Mouse (Mus musculus) testis, adult 2 months (tissue): ENCODE results near the gene Ndufaf7. TPM values are rescaled to one million over a fixed set of nuclear protein-coding genes. Genes with fewer than 3 reads are reported as not detected.
A peak's percentile ranks its signal among the peaks of the same experiment; 100 is the strongest.

ENCODE experiments used
- H3K27ac ChIP-seq: fragments of 200-500 bp; 2 replicates; pipeline ENCODE4 v1.5.1; 2012; ENCODE audit warnings: low read depth, low read length; ENCODE audit not compliant: control insufficient read depth, insufficient read depth
- H3K27me3 ChIP-seq: fragments of 200-500 bp; 2 replicates; pipeline ENCODE4 v1.6.1; 2012; ENCODE audit warnings: mild to moderate bottlenecking, low read length, moderate library complexity; ENCODE audit not compliant: control insufficient read depth, insufficient read depth
- H3K36me3 ChIP-seq: fragments of 200-500 bp; 2 replicates; pipeline ENCODE4 v1.6.1; 2012; ENCODE audit warnings: mild to moderate bottlenecking, low read length; ENCODE audit not compliant: control insufficient read depth, insufficient read depth
- H3K4me1 ChIP-seq: fragments of 200-500 bp; 2 replicates; pipeline ENCODE4 v1.6.1; 2012; ENCODE audit warnings: low read length; ENCODE audit not compliant: control insufficient read depth, insufficient read depth
- H3K4me3 ChIP-seq: fragments of 200-500 bp; 2 replicates; pipeline ENCODE4 v1.5.1; 2012; ENCODE audit warnings: low read depth, mild to moderate bottlenecking, low read length, moderate library complexity, mixed read lengths; ENCODE audit not compliant: control insufficient read depth
- CTCF ChIP-seq: fragments of 200-500 bp; IDR thresholded peaks from 2 replicates; pipeline ENCODE4 v1.5.1; 2012; ENCODE audit warnings: low read depth, mild to moderate bottlenecking, inconsistent platforms, low read length, moderate library complexity; ENCODE audit not compliant: control insufficient read depth, insufficient read depth, insufficient replicate concordance
- POLR2A ChIP-seq: fragments of 200-500 bp; IDR thresholded peaks from 2 replicates; pipeline ENCODE4 v1.6.1; 2012; ENCODE audit warnings: low read depth, mild to moderate bottlenecking, inconsistent platforms, low read length, moderate library complexity; ENCODE audit not compliant: control insufficient read depth
- polyA plus RNA-seq: library from polyadenylated mRNA; depleted of rRNA; stranded (reverse); fragments of >200 nt; gene quantifications from 2 replicates; pipeline ENCODE4 v1.2.3, GENCODE M21; 2012; rRNA removed

Ndufaf7 gene
- polyA plus RNA-seq: 16.1 and 16.2 TPM in 2 replicates

GRCm38 (mm10) chr17:78936466-78937228, at the start of gene Ndufaf7, which contains the start of gene Cebpz:
Ndufaf7 (plus strand) TSS chr17:78937136.
Cebpz (minus strand) TSS chr17:78937066.
- Histone ChIP-seq H3K27me3 (no peaks in the 10 kb centered on the region), H3K4me1 (no peaks in the 10 kb centered on the region), H3K36me3 (peaks cover 7% of the 10 kb centered on the region), H3K4me3 (peak within 1 kb of the TSS; percentile 100), H3K27ac (peak within 1 kb of the TSS; percentile 74)
- TF ChIP-seq CTCF (no peak), POLR2A (peak; percentile 84)

- no peak overlapping the region for H3K4me3 ChIP-seq
- TF ChIP-seq CTCF (no peak), POLR2A (no peak)
- H3K4me1 ChIP-seq: no peaks in the 10 kb centered on the region
- H3K27ac ChIP-seq: no peak overlapping the region
- no peaks in the 10 kb centered on the region for H3K27me3 ChIP-seq
- no peaks in the 10 kb centered on the region for H3K36me3 ChIP-seq
These were observed 48.4 kb upstream of the Ndufaf7 start for GRCm38 (mm10) chr17:78888554-78888953.

DNA sequence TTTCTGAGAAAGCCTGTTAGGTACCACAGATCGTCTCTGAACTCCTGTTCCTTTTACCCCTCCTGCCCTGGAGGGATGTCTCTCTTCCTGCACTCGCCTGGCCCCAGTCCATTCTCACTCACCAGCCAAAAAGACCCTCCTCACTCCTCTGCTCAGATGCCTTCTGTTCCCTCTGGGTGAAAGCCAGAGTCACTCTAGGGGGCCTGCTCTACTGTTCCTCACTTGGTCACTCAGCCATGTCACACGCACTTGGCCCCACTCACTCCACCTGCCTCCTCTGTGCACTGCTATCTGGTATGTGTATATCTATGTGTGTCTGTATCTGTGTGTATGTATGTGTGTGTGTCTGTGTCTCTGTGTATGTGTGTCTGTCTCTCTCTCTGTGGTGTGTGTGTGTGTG, 47.8 kb upstream of the Ndufaf7 start:
- Histone ChIP-seq H3K4me3 (no peak overlapping the region), H3K36me3 (no peaks in the 10 kb centered on the region), H3K27ac (no peak overlapping the region), H3K4me1 (no peaks in the 10 kb centered on the region), H3K27me3 (no peaks in the 10 kb centered on the region)
- TF ChIP-seq POLR2A: no peak
- TF ChIP-seq CTCF: no peak

- Histone ChIP-seq H3K27me3 (no peaks in the 10 kb centered on the region), H3K4me1 (peaks cover 2% of the 10 kb centered on the region), H3K4me3 (no peak overlapping the region), H3K27ac (no peak overlapping the region), H3K36me3 (no peaks in the 10 kb centered on the region)
- TF ChIP-seq POLR2A (no peak), CTCF (no peak)
These were observed 45.9 kb upstream of the Ndufaf7 start for GRCm38 (mm10) chr17:78891020-78891419.

GRCm38 (mm10) chr17:78894991-78895390, 41.9 kb upstream of the Ndufaf7 start:
- no peak for TF ChIP-seq CTCF
- TF ChIP-seq POLR2A: no peak
- Histone ChIP-seq H3K27me3 (no peaks in the 10 kb centered on the region), H3K4me1 (peaks cover 2% of the 10 kb centered on the region), H3K36me3 (no peaks in the 10 kb centered on the region), H3K4me3 (no peak overlapping the region), H3K27ac (no peak overlapping the region)

DNA sequence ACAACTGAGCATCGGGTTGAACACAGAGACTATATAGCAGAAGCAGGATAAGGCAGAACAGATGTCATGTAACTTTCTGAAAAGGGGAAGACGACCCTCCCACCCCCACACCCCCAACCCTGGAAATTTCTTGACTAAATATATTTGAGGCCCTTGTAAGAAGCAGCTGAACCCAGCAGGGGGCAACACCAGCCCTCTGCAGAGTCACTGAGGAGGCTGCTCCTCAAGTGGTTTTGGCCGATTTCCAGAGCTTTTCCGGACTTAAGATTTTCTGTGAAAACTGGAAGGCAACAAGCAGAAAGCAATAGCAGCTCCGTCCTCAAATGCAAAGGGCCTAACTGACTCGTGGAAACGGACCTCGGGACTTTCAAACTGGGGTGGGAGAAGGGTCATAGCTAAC, 41.5 kb upstream of the Ndufaf7 start:
- Histone ChIP-seq H3K27me3 (no peaks in the 10 kb centered on the region), H3K4me3 (peak overlapping the region; percentile 16; the same call in 1 of the 2 replicates), H3K36me3 (no peaks in the 10 kb centered on the region), H3K4me1 (peaks cover 2% of the 10 kb centered on the region), H3K27ac (no peak overlapping the region)
- TF ChIP-seq POLR2A (no peak), CTCF (peak; percentile 30; the same call in 1 of the 2 replicates)

GRCm38 (mm10) chr17:78903158-78903557, 33.8 kb upstream of the Ndufaf7 start:
- no peak overlapping the region for H3K4me3 ChIP-seq
- peaks cover 9% of the 10 kb centered on the region for H3K4me1 ChIP-seq
- no peaks in the 10 kb centered on the region for H3K27me3 ChIP-seq
- no peak overlapping the region for H3K27ac ChIP-seq
- H3K36me3 ChIP-seq: no peaks in the 10 kb centered on the region
- TF ChIP-seq CTCF: no peak
- no peak for TF ChIP-seq POLR2A
